Mouse (Mus musculus): ENCODE measurements around the gene Mindy4b-ps. TPM values are rescaled to one million over a fixed set of nuclear protein-coding genes. Genes with fewer than 3 reads are reported as not detected.

Mindy4b-ps gene
- polyA plus RNA-seq, 1 experiment from 2014 or later: not detected

- H3K4me3 ChIP-seq (replicated peaks): no peak overlapping the region
- H3K27ac ChIP-seq (replicated peaks): no peak overlapping the region
- H3K4me2 ChIP-seq (replicated peaks): no peak overlapping the region
- no peaks in the 10 kb centered on the region for H3K4me1 ChIP-seq
- 36% methylated on average over 6 of the region's 6 CpGs for WGBS
- H3K9ac ChIP-seq: no peak overlapping the region
- ATAC-seq (ENCODE audit: insufficient number of reproducible peaks, low FRiP score, low TSS enrichment, low read depth): no peak
- no peaks in the 10 kb centered on the region; the same call in 1 of the 2 replicates for H3K27me3 ChIP-seq
- no peaks in the 10 kb centered on the region for H3K9me3 ChIP-seq (replicated peaks)
- H3K36me3 ChIP-seq: no peaks in the 10 kb centered on the region
Measured at GRCm38 (mm10) chr3:58817337-58817736, 4.8 kb downstream of the Mindy4b-ps start.

GRCm38 (mm10) chr3:58814191-58814590 is 7.9 kb downstream of the Mindy4b-ps start:
- Histone ChIP-seq H3K4me1 (0 out of 2 replicates have a peak, but pooled peaks cover 4% of the 10 kb centered on the region), H3K27ac (replicated peaks) (no peak overlapping the region), H3K36me3 (no peaks in the 10 kb centered on the region), H3K4me3 (replicated peaks) (no peak overlapping the region), H3K27me3 (no peaks in the 10 kb centered on the region; the same call in 1 of the 2 replicates), H3K9ac (no peak overlapping the region), H3K9me3 (replicated peaks) (no peaks in the 10 kb centered on the region), H3K4me2 (replicated peaks) (no peak overlapping the region)
- no peak for ATAC-seq (ENCODE audit: insufficient number of reproducible peaks, low FRiP score, low TSS enrichment, low read depth)
- WGBS: 72% methylated on average over 3 of the region's 3 CpGs

DNA sequence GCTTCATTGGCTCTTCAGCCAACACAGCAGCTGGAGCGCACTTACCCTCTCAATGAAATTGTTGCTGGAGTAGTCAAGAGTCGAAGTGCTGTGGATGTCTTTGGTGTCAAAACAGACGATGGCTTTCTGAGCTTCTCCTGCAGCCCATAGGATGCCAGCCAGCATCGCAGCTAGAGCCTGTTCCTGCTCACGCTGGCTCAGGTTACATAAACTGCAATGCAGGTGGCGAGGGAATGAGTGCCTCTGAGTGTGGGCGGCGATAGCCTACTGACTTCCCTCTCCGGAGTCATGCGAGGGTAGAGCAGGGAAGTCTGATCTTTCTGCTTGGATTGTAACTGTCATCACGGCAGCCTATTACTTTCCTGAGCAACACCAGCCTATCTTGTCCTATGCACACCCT is 11.8 kb downstream of the Mindy4b-ps start:
- Histone ChIP-seq H3K36me3 (no peaks in the 10 kb centered on the region), H3K4me2 (replicated peaks) (no peak overlapping the region), H3K9ac (no peak overlapping the region), H3K4me3 (replicated peaks) (no peak overlapping the region), H3K9me3 (replicated peaks) (no peaks in the 10 kb centered on the region), H3K4me1 (0 out of 2 replicates have a peak, but pooled peaks cover 4% of the 10 kb centered on the region), H3K27me3 (no peaks in the 10 kb centered on the region; the same call in 1 of the 2 replicates), H3K27ac (replicated peaks) (no peak overlapping the region)
- no peak for ATAC-seq (ENCODE audit: insufficient number of reproducible peaks, low FRiP score, low TSS enrichment, low read depth)
- 27% methylated on average over 11 of the region's 11 CpGs for WGBS

- 30% methylated on average over 12 of the region's 12 CpGs for WGBS
- ATAC-seq (ENCODE audit: insufficient number of reproducible peaks, low FRiP score, low TSS enrichment, low read depth): no peak
- Histone ChIP-seq H3K4me2 (replicated peaks) (no peak overlapping the region), H3K27ac (replicated peaks) (no peak overlapping the region), H3K36me3 (no peaks in the 10 kb centered on the region), H3K4me3 (replicated peaks) (no peak overlapping the region), H3K4me1 (0 out of 2 replicates have a peak, but pooled peaks cover 4% of the 10 kb centered on the region), H3K9me3 (replicated peaks) (no peaks in the 10 kb centered on the region), H3K27me3 (no peaks in the 10 kb centered on the region; the same call in 1 of the 2 replicates), H3K9ac (no peak overlapping the region)
Measured at GRCm38 (mm10) chr3:58809111-58809915, 12.8 kb downstream of the Mindy4b-ps start.

- H3K27ac ChIP-seq (replicated peaks): no peak overlapping the region
- no peak for ATAC-seq (ENCODE audit: insufficient number of reproducible peaks, low FRiP score, low TSS enrichment, low read depth)
- H3K9ac ChIP-seq: no peak overlapping the region
- WGBS: 84% methylated on average over 5 of the region's 5 CpGs
- 0 out of 2 replicates have a peak, but pooled peaks cover 4% of the 10 kb centered on the region for H3K4me1 ChIP-seq
- H3K4me3 ChIP-seq (replicated peaks): no peak overlapping the region
- no peak overlapping the region for H3K4me2 ChIP-seq (replicated peaks)
- no peaks in the 10 kb centered on the region for H3K9me3 ChIP-seq (replicated peaks)
- no peaks in the 10 kb centered on the region; the same call in 1 of the 2 replicates for H3K27me3 ChIP-seq
- H3K36me3 ChIP-seq: no peaks in the 10 kb centered on the region
Measured at GRCm38 (mm10) chr3:58808636-58809035, 13.5 kb downstream of the Mindy4b-ps start.

- WGBS: 82% methylated on average over 6 of the region's 6 CpGs
- no peak for ATAC-seq (ENCODE audit: insufficient number of reproducible peaks, low FRiP score, low TSS enrichment, low read depth)
- no peaks in the 10 kb centered on the region for H3K4me1 ChIP-seq
- no peak overlapping the region for H3K4me3 ChIP-seq (replicated peaks)
- no peaks in the 10 kb centered on the region for H3K27me3 ChIP-seq
- H3K9ac ChIP-seq: no peak overlapping the region
- no peak overlapping the region for H3K27ac ChIP-seq (replicated peaks)
- no peaks in the 10 kb centered on the region for H3K9me3 ChIP-seq (replicated peaks)
- H3K4me2 ChIP-seq (replicated peaks): no peak overlapping the region
- no peaks in the 10 kb centered on the region for H3K36me3 ChIP-seq
Measured at GRCm38 (mm10) chr3:58804745-58805144, 17.4 kb downstream of the Mindy4b-ps start.

GRCm38 (mm10) chr3:58798676-58799075 is 23.4 kb downstream of the Mindy4b-ps start:
- no peak for ATAC-seq (ENCODE audit: insufficient number of reproducible peaks, low FRiP score, low TSS enrichment, low read depth)
- Histone ChIP-seq H3K4me1 (no peaks in the 10 kb centered on the region), H3K4me3 (replicated peaks) (no peak overlapping the region), H3K36me3 (no peaks in the 10 kb centered on the region), H3K27ac (replicated peaks) (no peak overlapping the region), H3K9ac (no peak overlapping the region), H3K27me3 (no peaks in the 10 kb centered on the region), H3K4me2 (replicated peaks) (no peak overlapping the region), H3K9me3 (replicated peaks) (no peaks in the 10 kb centered on the region)
- 72% methylated on average over 4 of the region's 4 CpGs for WGBS

GRCm38 (mm10) chr3:58798245-58798644 is 23.9 kb downstream of the Mindy4b-ps start:
- Histone ChIP-seq H3K27ac (replicated peaks) (no peak overlapping the region), H3K4me2 (replicated peaks) (no peak overlapping the region), H3K9me3 (replicated peaks) (no peaks in the 10 kb centered on the region), H3K27me3 (no peaks in the 10 kb centered on the region), H3K4me1 (no peaks in the 10 kb centered on the region), H3K36me3 (no peaks in the 10 kb centered on the region), H3K9ac (no peak overlapping the region), H3K4me3 (replicated peaks) (no peak overlapping the region)
- no peak for ATAC-seq (ENCODE audit: insufficient number of reproducible peaks, low FRiP score, low TSS enrichment, low read depth)
- 72% methylated on average over 8 of the region's 8 CpGs for WGBS

- WGBS: 75% methylated on average over 7 of the region's 7 CpGs
- no peak overlapping the region for H3K9ac ChIP-seq
- no peak overlapping the region for H3K4me3 ChIP-seq (replicated peaks)
- no peaks in the 10 kb centered on the region for H3K4me1 ChIP-seq
- H3K9me3 ChIP-seq (replicated peaks): no peaks in the 10 kb centered on the region
- H3K4me2 ChIP-seq (replicated peaks): no peak overlapping the region
- ATAC-seq (ENCODE audit: insufficient number of reproducible peaks, low FRiP score, low TSS enrichment, low read depth): no peak
- no peak overlapping the region for H3K27ac ChIP-seq (replicated peaks)
- H3K36me3 ChIP-seq: no peaks in the 10 kb centered on the region
- no peaks in the 10 kb centered on the region for H3K27me3 ChIP-seq
Measured at GRCm38 (mm10) chr3:58789473-58789872, 32.6 kb downstream of the Mindy4b-ps start.

DNA sequence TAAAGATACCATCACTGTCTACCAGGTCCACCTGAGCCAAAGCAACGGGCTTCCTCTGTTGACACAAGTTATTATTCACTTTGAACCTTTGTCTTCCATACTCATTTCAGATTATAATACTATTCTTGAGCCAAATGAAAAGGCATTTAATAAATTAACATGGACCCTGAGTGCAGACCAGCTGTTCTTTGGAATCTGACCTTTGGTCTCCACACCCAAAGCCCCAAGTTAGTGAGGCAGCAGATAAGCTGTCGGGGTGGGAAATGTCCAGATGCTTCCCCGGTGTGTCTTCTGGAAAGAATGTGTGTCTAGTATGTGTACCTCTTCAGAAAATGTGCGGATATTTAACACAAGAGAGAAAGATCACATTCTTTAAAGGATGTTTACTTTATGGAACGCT is 33.1 kb downstream of the Mindy4b-ps start:
- ATAC-seq (ENCODE audit: insufficient number of reproducible peaks, low FRiP score, low TSS enrichment, low read depth): no peak
- Histone ChIP-seq H3K4me2 (replicated peaks) (no peak overlapping the region), H3K4me3 (replicated peaks) (no peak overlapping the region), H3K27ac (replicated peaks) (no peak overlapping the region), H3K36me3 (no peaks in the 10 kb centered on the region), H3K27me3 (no peaks in the 10 kb centered on the region), H3K9me3 (replicated peaks) (no peaks in the 10 kb centered on the region), H3K4me1 (no peaks in the 10 kb centered on the region), H3K9ac (no peak overlapping the region)
- WGBS: 62% methylated on average over 5 of the region's 5 CpGs

GRCm38 (mm10) chr3:58786470-58786869 is 35.6 kb downstream of the Mindy4b-ps start:
- no peaks in the 10 kb centered on the region for H3K9me3 ChIP-seq (replicated peaks)
- H3K9ac ChIP-seq: no peak overlapping the region
- WGBS: 77% methylated on average over 4 of the region's 4 CpGs
- H3K36me3 ChIP-seq: no peaks in the 10 kb centered on the region
- no peak overlapping the region for H3K4me2 ChIP-seq (replicated peaks)
- no peak overlapping the region for H3K27ac ChIP-seq (replicated peaks)
- no peak overlapping the region for H3K4me3 ChIP-seq (replicated peaks)
- no peaks in the 10 kb centered on the region for H3K4me1 ChIP-seq
- ATAC-seq (ENCODE audit: insufficient number of reproducible peaks, low FRiP score, low TSS enrichment, low read depth): no peak
- no peaks in the 10 kb centered on the region for H3K27me3 ChIP-seq

DNA sequence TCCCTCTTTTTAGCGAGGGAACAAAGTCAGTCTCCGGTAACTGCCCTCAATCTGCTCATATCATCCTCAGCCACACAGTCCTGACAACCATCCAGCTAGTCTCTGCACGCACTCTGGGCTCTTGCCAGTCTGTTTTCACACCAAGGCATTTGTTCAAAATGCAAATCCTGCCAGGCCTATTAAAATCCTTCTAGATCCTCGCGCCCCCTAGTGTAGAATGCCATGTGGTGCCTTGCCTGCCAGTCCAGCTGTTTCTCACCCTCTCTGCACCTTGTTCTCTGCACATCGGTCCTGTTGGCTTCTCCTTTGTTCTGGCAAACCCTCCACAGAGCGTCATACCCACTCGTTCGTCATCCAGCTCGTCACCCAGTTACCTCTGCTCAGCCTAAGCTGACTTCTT is 36.2 kb downstream of the Mindy4b-ps start:
- ATAC-seq (ENCODE audit: insufficient number of reproducible peaks, low FRiP score, low TSS enrichment, low read depth): no peak
- no peaks in the 10 kb centered on the region for H3K36me3 ChIP-seq

More for the DNA sequence above, 36.2 kb downstream of the Mindy4b-ps start:
- H3K4me1 ChIP-seq: no peaks in the 10 kb centered on the region
- 31% methylated on average over 10 of the region's 10 CpGs for WGBS
- no peaks in the 10 kb centered on the region for H3K9me3 ChIP-seq (replicated peaks)
- H3K4me3 ChIP-seq (replicated peaks): no peak overlapping the region
- no peak overlapping the region for H3K4me2 ChIP-seq (replicated peaks)
- no peak overlapping the region for H3K27ac ChIP-seq (replicated peaks)
- no peak overlapping the region for H3K9ac ChIP-seq
- no peaks in the 10 kb centered on the region for H3K27me3 ChIP-seq
